ENCODE assay signal across 25 mouse cellular contexts in genomic region chr1:94183876-94184275, GRCm38 (mm10).
A peak's percentile ranks its signal among the peaks of the same experiment; 100 is the strongest.
DNase-seq lines count a peak whose midpoint lies in the region; ATAC-seq and TF ChIP-seq lines count a peak whose summit lies in the region.
"Had no signal": no experiment of that assay in that cellular context is flagged by ENCODE, and none has a peak within 500 bp of the region (broad histone marks: within the 10 kb centered on the region; RNA-seq: fewer than 3 reads in every experiment).

No protein-coding gene starts in this region.

- H3K36me3 ChIP-seq in forebrain, embryonic 13.5 days (ENCODE audit: poor library complexity, severe bottlenecking): no peaks in the 10 kb centered on the region
- no peaks in the 10 kb centered on the region for H3K36me3 ChIP-seq in forebrain, embryonic 12.5 days (replicated peaks)
- H3K36me3 ChIP-seq in forebrain, postnatal 0 days (ENCODE audit: insufficient read depth): no peaks in the 10 kb centered on the region
- no peaks in the 10 kb centered on the region for H3K36me3 ChIP-seq in midbrain, embryonic 15.5 days (replicated peaks)
- H3K36me3 ChIP-seq: embryonic facial prominence, embryonic 15.5 days; heart, embryonic 15.5 days; hindbrain, embryonic 15.5 days; limb, embryonic 13.5 days; liver, embryonic 13.5 days had no signal

- no peak overlapping the region for H3K27ac ChIP-seq in forebrain, embryonic 13.5 days
- H3K27ac ChIP-seq in forebrain, embryonic 12.5 days: no peak overlapping the region
- H3K27ac ChIP-seq in forebrain, postnatal 0 days (ENCODE audit: low read depth, low read length): no peak overlapping the region
- H3K27ac ChIP-seq in midbrain, embryonic 15.5 days: no peak overlapping the region
- H3K27ac ChIP-seq: embryonic facial prominence, embryonic 15.5 days; heart, embryonic 15.5 days; hindbrain, embryonic 15.5 days; kidney, postnatal 0 days; limb, embryonic 13.5 days; liver, embryonic 13.5 days had no signal

- intact Hi-C loops in left cerebral cortex, postnatal 36 days (cut with DNase I): no loop called here

- H3K4me1 ChIP-seq in forebrain, embryonic 13.5 days: no peaks in the 10 kb centered on the region
- no peaks in the 10 kb centered on the region for H3K4me1 ChIP-seq in forebrain, embryonic 12.5 days
- 0 out of 2 replicates have a peak, but pooled peaks cover 3% of the 10 kb centered on the region for H3K4me1 ChIP-seq in forebrain, postnatal 0 days (ENCODE audit: insufficient read depth)
- H3K4me1 ChIP-seq in midbrain, embryonic 15.5 days: no peaks in the 10 kb centered on the region
- H3K4me1 ChIP-seq: embryonic facial prominence, embryonic 15.5 days; heart, embryonic 15.5 days; hindbrain, embryonic 15.5 days; limb, embryonic 13.5 days; liver, embryonic 13.5 days had no signal

- no peak overlapping the region for H3K4me3 ChIP-seq in forebrain, embryonic 13.5 days
- H3K4me3 ChIP-seq in forebrain, embryonic 12.5 days (replicated peaks): no peak overlapping the region
- H3K4me3 ChIP-seq in forebrain, postnatal 0 days (ENCODE audit: low read depth, low read length): no peak overlapping the region
- H3K4me3 ChIP-seq in midbrain, embryonic 15.5 days: no peak overlapping the region
- H3K4me3 ChIP-seq: embryonic facial prominence, embryonic 15.5 days; heart, embryonic 15.5 days; hindbrain, embryonic 15.5 days; limb, embryonic 13.5 days; liver, embryonic 13.5 days had no signal

- H3K9me3 ChIP-seq in forebrain, embryonic 13.5 days (replicated peaks): no peaks in the 10 kb centered on the region
- no peaks in the 10 kb centered on the region for H3K9me3 ChIP-seq in forebrain, embryonic 12.5 days
- no peaks in the 10 kb centered on the region for H3K9me3 ChIP-seq in forebrain, postnatal 0 days (ENCODE audit: low read length)
- no peaks in the 10 kb centered on the region for H3K9me3 ChIP-seq in midbrain, embryonic 15.5 days
- H3K9me3 ChIP-seq: embryonic facial prominence, embryonic 15.5 days; heart, embryonic 15.5 days; hindbrain, embryonic 15.5 days; liver, embryonic 13.5 days had no signal

- whole genome bisulfite sequencing in forebrain, embryonic 13.5 days: 77% methylated on average over 2 of the region's 2 CpGs
- WGBS in forebrain, embryonic 12.5 days: 81% methylated on average over 2 of the region's 2 CpGs
- 48% methylated on average over 2 of the region's 2 CpGs for WGBS in forebrain, postnatal 0 days
- WGBS in midbrain, embryonic 15.5 days: 88% methylated on average over 2 of the region's 2 CpGs

- H3K4me2 ChIP-seq in forebrain, embryonic 13.5 days: no peak overlapping the region
- H3K4me2 ChIP-seq in forebrain, embryonic 12.5 days: no peak overlapping the region
- no peak overlapping the region for H3K4me2 ChIP-seq in forebrain, postnatal 0 days (ENCODE audit: low read depth)
- H3K4me2 ChIP-seq in midbrain, embryonic 15.5 days: no peak overlapping the region
- H3K4me2 ChIP-seq: embryonic facial prominence, embryonic 15.5 days; heart, embryonic 15.5 days; hindbrain, embryonic 15.5 days; limb, embryonic 13.5 days; liver, embryonic 13.5 days; lung, embryonic 14.5 days had no signal

- H3K27me3 ChIP-seq in forebrain, embryonic 13.5 days: no peaks in the 10 kb centered on the region
- no peaks in the 10 kb centered on the region for H3K27me3 ChIP-seq in forebrain, embryonic 12.5 days
- no peaks in the 10 kb centered on the region for H3K27me3 ChIP-seq in forebrain, postnatal 0 days (ENCODE audit: insufficient read depth, low read length)
- no peaks in the 10 kb centered on the region for H3K27me3 ChIP-seq in midbrain, embryonic 15.5 days (replicated peaks)
- H3K27me3 ChIP-seq: embryonic facial prominence, embryonic 15.5 days; heart, embryonic 15.5 days; hindbrain, embryonic 15.5 days; limb, embryonic 13.5 days; liver, embryonic 13.5 days had no signal

- no peak overlapping the region for H3K9ac ChIP-seq in forebrain, embryonic 13.5 days
- H3K9ac ChIP-seq in forebrain, embryonic 12.5 days: no peak overlapping the region
- H3K9ac ChIP-seq in forebrain, postnatal 0 days: no peak overlapping the region
- H3K9ac ChIP-seq in midbrain, embryonic 15.5 days: no peak overlapping the region
- H3K9ac ChIP-seq: embryonic facial prominence, embryonic 15.5 days; heart, embryonic 15.5 days; hindbrain, embryonic 15.5 days; limb, embryonic 13.5 days; liver, embryonic 13.5 days; lung, embryonic 14.5 days had no signal

- DNase-seq in layer of hippocampus, adult 8-10 months (ENCODE audit: low spot score in 2 of 2): peak; percentile 6 to 23
- no peak for DNase-seq in layer of hippocampus, postnatal 25 days (ENCODE audit: extremely low spot score in 1 of 2, low spot score in 1 of 2)
- peak; percentile 35 for DNase-seq in forebrain, postnatal 0 days
- peak; percentile 8 to 10 for DNase-seq in left cerebral cortex, postnatal 36 days (ENCODE audit: low spot score in 2 of 2)
- no peak for DNase-seq in cerebellum, adult 8-10 months
- DNase-seq: adrenal gland, adult 8-10 months; cerebellum, adult 11 months; cerebellum, postnatal 14 days; gastrocnemius, postnatal 25 days; heart, postnatal 4 days; liver, embryonic 13.5 days; lung, embryonic 14.5 days; lung, postnatal 36 days; spleen, adult 18-20 months; thymus, adult 2 months had no signal

- ATAC-seq in forebrain, embryonic 13.5 days: peak; percentile 57; the same call in 1 of the 2 replicates
- ATAC-seq in forebrain, embryonic 12.5 days (ENCODE audit: low FRiP score): no peak
- ATAC-seq in forebrain, postnatal 0 days: peak; percentile 95
- no peak for ATAC-seq in midbrain, embryonic 15.5 days (replicated peaks)
- ATAC-seq: intestine, embryonic 16.5 days; midbrain, embryonic 16.5 days had no signal

- TF ChIP-seq CTCF in forebrain, postnatal 0 days (IDR thresholded peaks at IDR 0.05; ENCODE audit: low read depth): no peak

Comparison
In these comparisons a context has a peak if more than half of its experiments do, and no peak if none do; other contexts are left out.
1. ATAC-seq: peak in forebrain, embryonic 13.5 days (single experiment) and forebrain, postnatal 0 days (single experiment); none in forebrain, embryonic 12.5 days (single experiment) and midbrain, embryonic 15.5 days (single experiment).
2. DNase-seq: peak in layer of hippocampus, adult 8-10 months (2 of 2), forebrain, postnatal 0 days (single experiment) and left cerebral cortex, postnatal 36 days (2 of 2); none in layer of hippocampus, postnatal 25 days (0 of 2) and cerebellum, adult 8-10 months (single experiment).